ENCODE assay signal across 22 mouse cellular contexts in genomic region chr15:62173633-62174543, GRCm38 (mm10).
DNase-seq lines count a peak whose midpoint lies in the region; ATAC-seq and TF ChIP-seq lines count a peak whose summit lies in the region.
"Had no signal": no experiment of that assay in that cellular context is flagged by ENCODE, and none has a peak within 500 bp of the region (broad histone marks: within the 10 kb centered on the region; RNA-seq: fewer than 3 reads in every experiment).

No protein-coding gene starts in this region.

- H3K9me3 ChIP-seq in heart, embryonic 11.5 days (replicated peaks; ENCODE audit: control insufficient read depth, low read length) = no peaks in the 10 kb centered on the region
- H3K9me3 ChIP-seq in CH12.LX (replicated peaks; ENCODE audit: low read length) = no peaks in the 10 kb centered on the region
- no peaks in the 10 kb centered on the region for H3K9me3 ChIP-seq in liver, embryonic 11.5 days (ENCODE audit: control insufficient read depth, low read length)
- H3K9me3 ChIP-seq in stomach, embryonic 15.5 days = no peaks in the 10 kb centered on the region
- no peaks in the 10 kb centered on the region for H3K9me3 ChIP-seq in hindbrain, embryonic 16.5 days (ENCODE audit: control insufficient read depth, low read length)
- H3K9me3 ChIP-seq: forebrain, embryonic 13.5 days; heart, embryonic 12.5 days; limb, embryonic 15.5 days; midbrain, embryonic 12.5 days had no signal

- H3K36me3 ChIP-seq in heart, embryonic 11.5 days (ENCODE audit: control insufficient read depth, insufficient read depth, low read length) = no peaks in the 10 kb centered on the region
- peaks cover 38 to 81% of the 10 kb centered on the region in 2 experiments for H3K36me3 ChIP-seq in CH12.LX (replicated peaks in 1 of 2; ENCODE audit: control insufficient read depth in 1 of 2, insufficient read depth in 1 of 2, low read length in 1 of 2)
- peaks cover 3% of the 10 kb centered on the region; the same call in 1 of the 2 replicates for H3K36me3 ChIP-seq in liver, embryonic 11.5 days (ENCODE audit: control insufficient read depth, insufficient read depth, low read length)
- H3K36me3 ChIP-seq in stomach, embryonic 15.5 days = no peaks in the 10 kb centered on the region
- H3K36me3 ChIP-seq in hindbrain, embryonic 16.5 days (ENCODE audit: control insufficient read depth, insufficient read depth, low read length) = no peaks in the 10 kb centered on the region
- H3K36me3 ChIP-seq: heart, embryonic 12.5 days; limb, embryonic 15.5 days; midbrain, embryonic 12.5 days had no signal

- no peaks in the 10 kb centered on the region for H3K27me3 ChIP-seq in heart, embryonic 11.5 days (ENCODE audit: control insufficient read depth, insufficient read depth, low read length)
- H3K27me3 ChIP-seq in CH12.LX (replicated peaks) = no peaks in the 10 kb centered on the region
- no peaks in the 10 kb centered on the region for H3K27me3 ChIP-seq in liver, embryonic 11.5 days (replicated peaks; ENCODE audit: control insufficient read depth, insufficient read depth, low read length)
- H3K27me3 ChIP-seq in stomach, embryonic 15.5 days (replicated peaks) = no peaks in the 10 kb centered on the region
- no peaks in the 10 kb centered on the region for H3K27me3 ChIP-seq in hindbrain, embryonic 16.5 days (replicated peaks; ENCODE audit: control insufficient read depth, insufficient read depth, low read length)
- H3K27me3 ChIP-seq: forebrain, embryonic 13.5 days; heart, embryonic 12.5 days; limb, embryonic 15.5 days; midbrain, embryonic 12.5 days had no signal

- H3K79me2 ChIP-seq in CH12.LX (replicated peaks; ENCODE audit: control insufficient read depth, extremely low read depth, insufficient read depth, poor library complexity, severe bottlenecking) = peaks cover 81% of the 10 kb centered on the region

- 75% methylated on average over 10 of the region's 10 CpGs for WGBS in heart, embryonic 11.5 days (ENCODE audit: insufficient replicate concordance)
- 76% methylated on average over 10 of the region's 10 CpGs for WGBS in liver, embryonic 11.5 days
- 81% methylated on average over 10 of the region's 10 CpGs for WGBS in stomach, embryonic 15.5 days
- 87% methylated on average over 10 of the region's 10 CpGs for WGBS in hindbrain, embryonic 16.5 days

- no peak for TF ChIP-seq CTCF in CH12.LX (conservative IDR thresholded peaks at IDR 0.05 in 1 of 2, IDR thresholded peaks at IDR 0.05 in 1 of 2; ENCODE audit: low read depth in 2 of 2, low read length in 2 of 2)

- dilution Hi-C loops in CH12.LX (cut with MboI; ENCODE audit: extremely low pct_ligation_motif_present, extremely low pct_unique_long_range_greater_than_20kb, low sequenced_read_pairs) = no loop called here

- H3K9ac ChIP-seq in heart, embryonic 11.5 days (ENCODE audit: low read depth, low read length) = no peak overlapping the region
- H3K9ac ChIP-seq in CH12.LX (ENCODE audit: insufficient read depth, low read depth) = no peak overlapping the region
- H3K9ac ChIP-seq in liver, embryonic 11.5 days (ENCODE audit: low read depth, low read length) = no peak overlapping the region; the same call in 1 of the 2 replicates
- H3K9ac ChIP-seq in stomach, embryonic 15.5 days = no peak overlapping the region
- no peak overlapping the region for H3K9ac ChIP-seq in hindbrain, embryonic 16.5 days (ENCODE audit: low read depth, low read length)
- H3K9ac ChIP-seq: forebrain, embryonic 13.5 days; heart, embryonic 12.5 days; limb, embryonic 15.5 days; lung, embryonic 14.5 days; midbrain, embryonic 12.5 days had no signal

- TF ChIP-seq EP300 in CH12.LX (IDR thresholded peaks at IDR 0.05; ENCODE audit: low read length) = no peak

- H3K4me2 ChIP-seq in heart, embryonic 11.5 days = no peak overlapping the region
- no peak overlapping the region for H3K4me2 ChIP-seq in CH12.LX (ENCODE audit: insufficient read depth, low read depth, poor library complexity, severe bottlenecking)
- H3K4me2 ChIP-seq in liver, embryonic 11.5 days = no peak overlapping the region
- H3K4me2 ChIP-seq in stomach, embryonic 15.5 days = no peak overlapping the region
- H3K4me2 ChIP-seq in hindbrain, embryonic 16.5 days (ENCODE audit: low read length) = no peak overlapping the region
- H3K4me2 ChIP-seq: forebrain, embryonic 13.5 days; heart, embryonic 12.5 days; limb, embryonic 15.5 days; lung, embryonic 14.5 days; midbrain, embryonic 12.5 days had no signal

- H3K4me1 ChIP-seq in heart, embryonic 11.5 days (ENCODE audit: control insufficient read depth, insufficient read depth, low read length) = no peaks in the 10 kb centered on the region; the same call in 1 of the 2 replicates
- H3K4me1 ChIP-seq in CH12.LX (ENCODE audit: control insufficient read depth in 1 of 2, insufficient read depth in 2 of 2) = peaks cover 64 to 98% of the 10 kb centered on the region in 2 experiments
- peaks cover 44% of the 10 kb centered on the region for H3K4me1 ChIP-seq in liver, embryonic 11.5 days (replicated peaks; ENCODE audit: control insufficient read depth, insufficient read depth, low read length)
- no peaks in the 10 kb centered on the region for H3K4me1 ChIP-seq in stomach, embryonic 15.5 days
- H3K4me1 ChIP-seq in hindbrain, embryonic 16.5 days (ENCODE audit: control insufficient read depth, insufficient read depth, low read depth, low read length) = no peaks in the 10 kb centered on the region
- H3K4me1 ChIP-seq: forebrain, embryonic 13.5 days; limb, embryonic 15.5 days had no signal

- no peak overlapping the region for H3K27ac ChIP-seq in heart, embryonic 11.5 days (ENCODE audit: low read depth, low read length)
- peak overlapping the region; percentile 72 for H3K27ac ChIP-seq in CH12.LX (ENCODE audit: insufficient read depth, low read depth)
- peak overlapping the region; percentile 32; the same call in 1 of the 2 replicates for H3K27ac ChIP-seq in liver, embryonic 11.5 days (ENCODE audit: low read depth, low read length)
- H3K27ac ChIP-seq in stomach, embryonic 15.5 days = no peak overlapping the region
- H3K27ac ChIP-seq in hindbrain, embryonic 16.5 days (ENCODE audit: low read depth, low read length) = no peak overlapping the region
- H3K27ac ChIP-seq: forebrain, embryonic 13.5 days; left cerebral cortex, adult 2 months; limb, embryonic 15.5 days; midbrain, embryonic 12.5 days had no signal

- H3K4me3 ChIP-seq in heart, embryonic 11.5 days (ENCODE audit: low read depth, low read length) = no peak overlapping the region
- H3K4me3 ChIP-seq in CH12.LX (replicated peaks in 1 of 3; ENCODE audit: low read depth in 2 of 3, low read length in 2 of 3, poor library complexity in 1 of 3) = no peak overlapping the region
- no peak overlapping the region for H3K4me3 ChIP-seq in liver, embryonic 11.5 days (ENCODE audit: low read depth, low read length)
- no peak overlapping the region for H3K4me3 ChIP-seq in stomach, embryonic 15.5 days (replicated peaks)
- H3K4me3 ChIP-seq in hindbrain, embryonic 16.5 days (ENCODE audit: low read length) = no peak overlapping the region
- H3K4me3 ChIP-seq: forebrain, embryonic 13.5 days; heart, embryonic 12.5 days; left cerebral cortex, adult 2 months; limb, embryonic 15.5 days; midbrain, embryonic 12.5 days had no signal

- no peak for ATAC-seq in heart, embryonic 11.5 days (replicated peaks; ENCODE audit: insufficient number of reproducible peaks, low FRiP score, low TSS enrichment)
- no peak for ATAC-seq in liver, embryonic 11.5 days (replicated peaks; ENCODE audit: low FRiP score)
- peak; percentile 90 for ATAC-seq in stomach, embryonic 15.5 days (ENCODE audit: insufficient read depth, low FRiP score, low read depth)
- no peak for ATAC-seq in hindbrain, embryonic 16.5 days
- ATAC-seq: forebrain, embryonic 13.5 days had no signal

- TF ChIP-seq POLR2A in CH12.LX (IDR thresholded peaks at IDR 0.05; ENCODE audit: low read depth, low read length) = no peak

- TF ChIP-seq RAD21 in CH12.LX (IDR thresholded peaks at IDR 0.05; ENCODE audit: low read depth, low read length) = no peak

- peak; percentile 27 to 37 for DNase-seq in heart, adult 18-20 months
- DNase-seq in CH12.LX (ENCODE audit: extremely low read depth) = no peak
- DNase-seq in liver, embryonic 11.5 days (ENCODE audit: low spot score) = no peak
- no peak for DNase-seq in retina, postnatal 1 day
- DNase-seq: adrenal gland, postnatal 10 days; cerebellum, adult 8-10 months; cerebellum, postnatal 36 days; kidney, adult 11 months; layer of hippocampus, adult 9-11 months; left cerebral cortex, postnatal 4 days; lung, embryonic 14.5 days; lung, postnatal 36 days; thymus, adult 2 months; thymus, postnatal 4 days had no signal

- in situ Hi-C loops in CH12.LX (cut with MboI; ENCODE audit: low pct_ligation_motif_present, low pct_unique_long_range_greater_than_20kb, low sequenced_read_pairs) = no loop called here

TF ChIP-seq in CH12.LX, 34 proteins besides CTCF, POLR2A, EP300 and RAD21:
- TF ChIP-seq MAFK (IDR thresholded peaks at IDR 0.05; ENCODE audit: insufficient replicate concordance, low read length) (peak; percentile 99), ZNF384 (IDR thresholded peaks at IDR 0.05; ENCODE audit: low read depth, low read length) (no peak)
TF ChIP-seq in CH12.LX: peak in this region for 1.

Comparison
In these comparisons a context has a peak if more than half of its experiments do, and no peak if none do; other contexts are left out.
1. DNase-seq: peak in heart, adult 18-20 months (2 of 2); none in CH12.LX (single experiment), liver, embryonic 11.5 days (single experiment) and retina, postnatal 1 day (single experiment).
2. H3K27ac ChIP-seq: peak in CH12.LX (single experiment) and liver, embryonic 11.5 days (single experiment); none in heart, embryonic 11.5 days (single experiment), stomach, embryonic 15.5 days (single experiment) and hindbrain, embryonic 16.5 days (single experiment).